Mouse (Mus musculus): ENCODE measurements around the gene E330021D16Rik. TPM values are rescaled to one million over a fixed set of nuclear protein-coding genes. Genes with fewer than 3 reads are reported as not detected.

The E330021D16Rik gene
- polyA plus RNA-seq, 1 experiment: not detected

- no peak for TF ChIP-seq GATA1 (IDR thresholded peaks at IDR 0.05; ENCODE audit: low read length)
Measured at GRCm38 (mm10) chr6:136364430-136365098, 50.8 kb downstream of the E330021D16Rik start.

GRCm38 (mm10) chr6:136364008-136364407 lies 51.4 kb downstream of the E330021D16Rik start:
- TF ChIP-seq GATA1 (IDR thresholded peaks at IDR 0.05; ENCODE audit: low read length): no peak

- no peak for TF ChIP-seq GATA1 (IDR thresholded peaks at IDR 0.05; ENCODE audit: low read length)
Measured at GRCm38 (mm10) chr6:136363313-136363712, 52.1 kb downstream of the E330021D16Rik start.

- no peak for TF ChIP-seq GATA1 (IDR thresholded peaks at IDR 0.05; ENCODE audit: low read length)
Measured at GRCm38 (mm10) chr6:136358471-136358870, 56.9 kb downstream of the E330021D16Rik start.

- TF ChIP-seq GATA1 (IDR thresholded peaks at IDR 0.05; ENCODE audit: low read length): no peak
Measured at GRCm38 (mm10) chr6:136353399-136354184, 61.8 kb downstream of the E330021D16Rik start.

Other genes starting within 250 kb of the E330021D16Rik start
- not detected in 2 replicates for gene Grin2b, start 242.1 kb downstream of the E330021D16Rik start, polyA plus RNA-seq (2012)
- gene Gm8994, start 88.0 kb downstream of the E330021D16Rik start, polyA plus RNA-seq (2012): not detected in 2 replicates
- 21.5 and 24.4 TPM in 2 replicates for gene Atf7ip, start 90.6 kb upstream of the E330021D16Rik start, polyA plus RNA-seq (2012)
- gene Plbd1, start 246.4 kb upstream of the E330021D16Rik start, polyA plus RNA-seq (2012): not detected in 2 replicates